Mouse (Mus musculus): Measurements from ENCODE around the gene Zfp46.

The Zfp46 gene

GRCm38 (mm10) chr4:136311042-136311999, 26.8 kb downstream of the Zfp46 start:
- DNase-seq (ENCODE audit: low spot score in 2 of 2): peak; percentile 45

GRCm38 (mm10) chr4:136312616-136313015, 28.1 kb downstream of the Zfp46 start:
- no peak for DNase-seq (ENCODE audit: low spot score in 2 of 2)

- DNase-seq (ENCODE audit: low spot score in 2 of 2): no peak
Observed at GRCm38 (mm10) chr4:136317667-136318066, 33.2 kb downstream of the Zfp46 start.

GRCm38 (mm10) chr4:136320016-136320415, 35.5 kb downstream of the Zfp46 start:
- DNase-seq (ENCODE audit: low spot score in 2 of 2): no peak

- DNase-seq (ENCODE audit: low spot score in 2 of 2): no peak
Observed at GRCm38 (mm10) chr4:136324226-136324625, 39.7 kb downstream of the Zfp46 start.

GRCm38 (mm10) chr4:136327238-136327637, 42.8 kb downstream of the Zfp46 start:
- no peak for DNase-seq (ENCODE audit: low spot score in 2 of 2)

GRCm38 (mm10) chr4:136328115-136328514, 43.6 kb downstream of the Zfp46 start:
- no peak for DNase-seq (ENCODE audit: low spot score in 2 of 2)

- no peak for DNase-seq (ENCODE audit: low spot score in 2 of 2)
Observed at GRCm38 (mm10) chr4:136331709-136332108, 47.2 kb downstream of the Zfp46 start.

GRCm38 (mm10) chr4:136333191-136333590, 48.7 kb downstream of the Zfp46 start:
- no peak for DNase-seq (ENCODE audit: low spot score in 2 of 2)

- no peak for DNase-seq (ENCODE audit: low spot score in 2 of 2)
Observed at GRCm38 (mm10) chr4:136335065-136335464, 50.6 kb downstream of the Zfp46 start.

GRCm38 (mm10) chr4:136337129-136337528, 52.6 kb downstream of the Zfp46 start:
- DNase-seq (ENCODE audit: low spot score in 2 of 2): no peak

Data from thymus, postnatal 10 days (tissue).